In genomic region chr13:44376160-44376488, GRCm38 (mm10) we compare ENCODE assay signal across 20 mouse cellular contexts.
DNase-seq lines count a peak whose midpoint lies in the region; ATAC-seq and TF ChIP-seq lines count a peak whose summit lies in the region.
"Had no signal": no experiment of that assay in that cellular context is flagged by ENCODE, and none has a peak within 500 bp of the region (broad histone marks: within the 10 kb centered on the region; RNA-seq: fewer than 3 reads in every experiment).

No protein-coding gene starts in this region.

- no peak for TF ChIP-seq CTCF in midbrain, postnatal 0 days (IDR thresholded peaks at IDR 0.05)

- H3K4me2 ChIP-seq in midbrain, embryonic 12.5 days (replicated peaks) = no peak overlapping the region
- H3K4me2 ChIP-seq in midbrain, postnatal 0 days (ENCODE audit: low read depth, low read length, poor library complexity, severe bottlenecking) = no peak overlapping the region
- H3K4me2 ChIP-seq in forebrain, embryonic 13.5 days = peak overlapping the region; percentile 34
- H3K4me2 ChIP-seq: embryonic facial prominence, embryonic 12.5 days; heart, embryonic 11.5 days; hindbrain, embryonic 14.5 days had no signal

- 5% methylated on average over 3 of the region's 3 CpGs for WGBS in midbrain, embryonic 12.5 days
- 10% methylated on average over 3 of the region's 3 CpGs for WGBS in midbrain, postnatal 0 days
- 4% methylated on average over 3 of the region's 3 CpGs for whole genome bisulfite sequencing in forebrain, embryonic 13.5 days

- peaks cover 22% of the 10 kb centered on the region for H3K27me3 ChIP-seq in midbrain, embryonic 12.5 days
- H3K27me3 ChIP-seq in midbrain, postnatal 0 days (ENCODE audit: insufficient read depth, low read length) = no peaks in the 10 kb centered on the region
- H3K27me3 ChIP-seq in forebrain, embryonic 13.5 days = 0 out of 2 replicates have a peak, but pooled peaks cover 4% of the 10 kb centered on the region
- H3K27me3 ChIP-seq: CH12.LX; embryonic facial prominence, embryonic 12.5 days; Patski had no signal

- H3K4me1 ChIP-seq in midbrain, embryonic 12.5 days = peaks cover 25% of the 10 kb centered on the region
- H3K4me1 ChIP-seq in midbrain, postnatal 0 days (ENCODE audit: insufficient read depth, low read length) = 0 out of 2 replicates have a peak, but pooled peaks cover 2% of the 10 kb centered on the region
- H3K4me1 ChIP-seq in forebrain, embryonic 13.5 days = peaks cover 23% of the 10 kb centered on the region
- H3K4me1 ChIP-seq: embryonic facial prominence, embryonic 12.5 days had no signal

- H3K4me3 ChIP-seq in midbrain, embryonic 12.5 days = no peak overlapping the region
- no peak overlapping the region for H3K4me3 ChIP-seq in midbrain, postnatal 0 days (ENCODE audit: low read depth, low read length)
- H3K4me3 ChIP-seq in forebrain, embryonic 13.5 days = no peak overlapping the region
- H3K4me3 ChIP-seq: embryonic facial prominence, embryonic 12.5 days; gastrocnemius, adult 2 months had no signal

- DNase-seq in heart, adult 11 months = peak; percentile 83
- no peak for DNase-seq in heart, postnatal 25 days (ENCODE audit: low spot score)
- DNase-seq in midbrain, postnatal 0 days (ENCODE audit: low spot score) = no peak
- peak; percentile 32 for DNase-seq in retina, embryonic 14.5 days (ENCODE audit: low spot score)
- no peak for DNase-seq in right cerebral cortex, postnatal 25 days
- DNase-seq: adrenal gland, postnatal 36 days; B cell, adult 2 months; cerebellum, adult 9-10 months; gastrocnemius, adult 2 months; kidney, adult 8-10 months; kidney, postnatal 10 days; lung, postnatal 4 days had no signal

- no peak for ATAC-seq in midbrain, embryonic 12.5 days (ENCODE audit: low FRiP score, low read depth)
- ATAC-seq in midbrain, postnatal 0 days (ENCODE audit: low FRiP score) = no peak
- ATAC-seq in forebrain, embryonic 13.5 days = peak; percentile 10; the same call in 1 of the 2 replicates
- ATAC-seq: Patski had no signal

- no peaks in the 10 kb centered on the region for H3K36me3 ChIP-seq in midbrain, embryonic 12.5 days
- no peaks in the 10 kb centered on the region for H3K36me3 ChIP-seq in midbrain, postnatal 0 days (ENCODE audit: insufficient read depth, low read length)
- H3K36me3 ChIP-seq in forebrain, embryonic 13.5 days (ENCODE audit: poor library complexity, severe bottlenecking) = no peaks in the 10 kb centered on the region
- H3K36me3 ChIP-seq: embryonic facial prominence, embryonic 12.5 days; G1E had no signal

- H3K9me3 ChIP-seq in midbrain, embryonic 12.5 days = no peaks in the 10 kb centered on the region
- H3K9me3 ChIP-seq in midbrain, postnatal 0 days (ENCODE audit: low read length) = no peaks in the 10 kb centered on the region
- H3K9me3 ChIP-seq in forebrain, embryonic 13.5 days (replicated peaks) = no peaks in the 10 kb centered on the region
- H3K9me3 ChIP-seq: embryonic facial prominence, embryonic 12.5 days; G1E had no signal

- H3K27ac ChIP-seq in midbrain, embryonic 12.5 days (replicated peaks) = 0 out of 2 replicates have a peak overlapping the region, but pooled peaks have one; percentile 35
- H3K27ac ChIP-seq in midbrain, postnatal 0 days (ENCODE audit: low read depth, low read length) = no peak overlapping the region
- H3K27ac ChIP-seq in forebrain, embryonic 13.5 days = no peak overlapping the region
- H3K27ac ChIP-seq: embryonic facial prominence, embryonic 12.5 days; gastrocnemius, adult 2 months; hindbrain, embryonic 14.5 days had no signal

- intact Hi-C loops in heart, postnatal 25 days (cut with DNase I) = no loop called here

- H3K9ac ChIP-seq in midbrain, embryonic 12.5 days (replicated peaks) = no peak overlapping the region
- H3K9ac ChIP-seq in midbrain, postnatal 0 days (replicated peaks; ENCODE audit: low read length, poor library complexity, severe bottlenecking) = no peak overlapping the region
- H3K9ac ChIP-seq in forebrain, embryonic 13.5 days = no peak overlapping the region
- H3K9ac ChIP-seq: embryonic facial prominence, embryonic 12.5 days; hindbrain, embryonic 14.5 days had no signal

Comparison
In these comparisons a context has a peak if more than half of its experiments do, and no peak if none do; other contexts are left out.
1. DNase-seq: peak in heart, adult 11 months (single experiment) and retina, embryonic 14.5 days (single experiment); none in heart, postnatal 25 days (single experiment), midbrain, postnatal 0 days (single experiment) and right cerebral cortex, postnatal 25 days (single experiment).